Mouse (Mus musculus): ENCODE results near the gene Spon2. TPM values are rescaled to one million over a fixed set of nuclear protein-coding genes. Genes with fewer than 3 reads are reported as not detected.

Gene Spon2
- total RNA-seq, 2 experiments from 2014 or later = 2.1 to 2.6 TPM

Other genes with a start within 250 kb of the Spon2 start
- gene Ywhah, start 199.6 kb downstream of the Spon2 start, total RNA-seq (2021) = 10 to 100 TPM; 83.7 to 93.5 TPM
- gene Slc5a1, start 114.2 kb downstream of the Spon2 start, total RNA-seq (2021) = under 1 TPM; 0.31 to 0.54 TPM
- gene Ctbp1, start 56.5 kb upstream of the Spon2 start, total RNA-seq (2021) = 100 to 1,000 TPM; 213 to 214 TPM
- gene Maea, start 117.1 kb upstream of the Spon2 start, total RNA-seq (2021) = 10 to 100 TPM; 81.0 to 86.1 TPM
- 1 to 10 TPM; 2.8 to 4.0 TPM for gene Uvssa, start 160.1 kb upstream of the Spon2 start, total RNA-seq (2021)
- not detected for gene Nkx1-1, start 215.5 kb upstream of the Spon2 start, total RNA-seq (2021)

Measured in heart, postnatal 36 days (tissue).